Mouse (Mus musculus) heart, adult 18-20 months (tissue): ENCODE results near the gene Col4a5. TPM values are rescaled to one million over a fixed set of nuclear protein-coding genes. Genes with fewer than 3 reads are reported as not detected.

Source experiments
- DNase-seq, 2 experiments: peaks; one replicate each; pipeline ENCODE4 v3.0.0; 2021 to 2022; ENCODE audit warnings: mixed read lengths in 1 of 2
- long read RNA-seq, 2 experiments: library from polyadenylated mRNA; stranded (forward); transcript quantifications; one replicate each; pipeline ENCODE4 v2.0.0; 2021
- total RNA-seq, 2 experiments: library from RNA; stranded (reverse); gene quantifications; 2 replicates each; pipeline ENCODE4 v1.2.3; 2021

The Col4a5 gene
- total RNA-seq: 10 to 100 TPM; 18.8 to 19.7 TPM
- long read RNA-seq, experiment 1, partial matches to known transcripts: 0 of 2 reads
- long read RNA-seq, experiment 1, other reads (novel, unspliced or antisense): 2 of 2 reads
- long read RNA-seq, experiment 2, partial matches to known transcripts: 0 of 3 reads
- long read RNA-seq, experiment 2, other reads (novel, unspliced or antisense): 3 of 3 reads

DNA sequence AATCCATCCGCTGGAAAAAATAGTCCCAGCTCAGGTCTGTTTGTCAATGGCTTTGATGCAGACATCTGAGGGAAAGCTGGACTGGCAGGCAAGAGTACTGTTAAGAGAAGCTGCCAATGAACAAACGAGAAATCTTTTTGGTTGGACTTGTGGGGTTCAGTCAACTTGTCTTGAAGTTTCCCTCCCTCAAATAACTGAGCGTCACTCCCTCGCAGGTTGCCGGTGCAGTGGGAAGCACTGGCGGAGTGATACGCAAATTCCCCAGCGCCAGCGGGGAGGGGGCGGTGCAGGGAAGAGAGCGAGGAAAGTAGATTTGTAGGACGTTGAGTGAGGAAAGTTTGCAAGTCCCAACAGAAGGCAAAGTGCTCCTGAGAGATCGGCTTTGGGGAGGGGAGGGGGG, at the start of gene Col4a5:
Gene Col4a5 (plus strand): TSS at position 276 of the 400 bp plus-strand sequence.
- peak; percentile 72 for DNase-seq

DNA sequence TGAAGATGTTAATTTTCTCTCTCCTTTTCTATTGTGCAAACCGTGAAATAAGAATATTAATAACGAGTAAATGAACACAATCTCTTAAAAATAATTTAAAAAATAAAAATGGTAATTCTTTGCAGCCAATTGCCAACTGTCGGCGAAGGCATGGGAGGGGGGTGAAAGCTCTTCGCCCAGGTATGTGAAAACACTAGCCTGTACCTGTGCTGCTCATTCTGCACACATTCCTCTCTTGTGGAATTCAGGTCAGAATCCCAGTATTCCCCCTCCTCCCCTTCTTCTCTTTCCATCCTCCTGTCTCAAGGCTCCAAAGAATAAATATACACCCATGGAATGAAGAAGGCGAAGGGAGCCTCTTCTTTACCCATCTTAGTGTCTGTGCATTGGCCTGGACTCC, 38.4 kb upstream of the Col4a5 start:
- DNase-seq: no peak

DNA sequence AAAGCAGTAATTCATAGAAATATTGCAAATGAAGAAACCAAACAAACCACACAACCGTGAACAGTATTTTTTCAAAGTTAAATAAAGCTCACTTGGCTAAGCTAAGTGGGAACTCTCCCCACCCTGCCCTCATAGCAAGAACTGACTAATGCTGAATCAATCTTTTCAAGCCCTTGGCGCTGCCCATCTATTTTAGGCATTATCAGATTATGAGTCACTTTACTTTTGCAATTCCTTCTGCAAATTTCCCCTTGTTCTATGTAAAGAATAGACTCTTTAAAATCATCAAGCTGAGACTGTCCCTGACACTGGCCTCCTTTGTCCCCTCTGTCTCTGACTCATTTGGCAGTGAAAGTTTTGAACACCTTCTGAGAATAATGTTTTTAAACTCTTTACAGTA, 35.8 kb upstream of the Col4a5 start:
- peak in 1 of 2 experiments; percentile 1 for DNase-seq

GRCm38 (mm10) chrX:141447936-141448335, 27.2 kb upstream of the Col4a5 start:
- DNase-seq: no peak

DNA sequence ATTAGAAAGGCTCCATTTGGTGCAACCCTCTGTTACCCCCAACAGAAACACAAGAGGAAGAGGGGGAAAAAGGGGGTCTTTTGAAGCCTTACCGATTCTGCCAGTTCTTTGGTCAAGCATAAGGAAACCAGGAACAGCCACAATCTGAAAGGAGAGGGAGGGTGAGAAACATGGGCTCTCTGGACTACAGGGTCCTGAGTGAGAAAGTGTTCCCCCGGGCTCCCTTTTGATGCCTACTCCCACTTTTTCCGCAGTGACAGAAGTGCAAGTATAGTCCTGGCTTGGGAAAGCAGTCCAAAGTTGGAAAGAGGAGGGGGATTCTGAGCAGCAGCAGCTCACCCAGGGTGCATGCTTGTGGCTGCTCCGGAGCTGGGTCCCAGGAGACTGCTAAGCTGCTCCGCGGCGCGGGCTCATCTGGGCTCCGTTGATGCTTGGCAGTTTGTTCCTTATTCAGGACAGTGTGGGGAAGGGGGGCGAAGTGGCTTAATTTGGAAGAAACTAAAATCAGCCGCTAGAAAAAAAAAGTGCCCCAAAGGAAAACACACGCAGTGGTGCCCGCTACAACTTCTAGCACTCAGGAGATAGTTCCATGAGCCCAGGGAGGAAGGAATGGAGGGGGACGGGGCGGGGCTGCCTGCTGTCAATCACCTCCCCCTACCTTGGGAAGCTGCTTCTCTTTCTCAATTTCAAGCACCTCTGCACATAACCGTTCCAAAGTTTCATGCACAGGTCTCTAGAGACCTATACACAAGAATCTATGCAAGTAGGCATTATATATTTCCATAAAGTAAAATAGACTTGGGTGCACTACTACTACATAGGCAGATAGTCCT, 1.5 kb upstream of the Col4a5 start, which contains the start of gene Col4a6:
Gene Col4a6 (minus strand): TSS at position 607 of the 833 bp plus-strand sequence.
- DNase-seq: peak in 1 of 2 experiments; percentile 18

GRCm38 (mm10) chrX:141475566-141476327, 562 bp downstream of the Col4a5 start:
- DNase-seq: peak; percentile 6 to 30

- DNase-seq: no peak
Observed at GRCm38 (mm10) chrX:141494545-141494944, 19.4 kb downstream of the Col4a5 start.

DNA sequence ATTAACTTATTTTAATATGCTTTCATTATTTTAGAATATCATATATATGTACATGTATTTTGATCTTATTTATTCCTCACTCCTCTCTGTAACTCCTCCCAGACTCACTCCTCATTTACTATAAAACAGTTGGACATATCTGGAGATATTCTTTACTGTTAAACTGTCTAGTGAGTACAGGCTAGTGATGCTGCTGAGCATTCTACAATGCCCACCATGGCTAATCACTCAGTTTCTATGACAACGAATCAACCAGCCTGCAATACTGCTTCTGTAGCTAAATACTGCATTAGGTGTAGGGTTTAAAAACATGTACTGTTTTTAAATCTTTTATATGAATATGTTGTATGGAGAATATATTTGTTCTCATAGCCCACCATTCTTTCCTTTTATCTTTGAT, 27.9 kb downstream of the Col4a5 start:
- no peak for DNase-seq

GRCm38 (mm10) chrX:141533447-141533846, 58.3 kb downstream of the Col4a5 start:
- peak; percentile 25 to 32 for DNase-seq

DNA sequence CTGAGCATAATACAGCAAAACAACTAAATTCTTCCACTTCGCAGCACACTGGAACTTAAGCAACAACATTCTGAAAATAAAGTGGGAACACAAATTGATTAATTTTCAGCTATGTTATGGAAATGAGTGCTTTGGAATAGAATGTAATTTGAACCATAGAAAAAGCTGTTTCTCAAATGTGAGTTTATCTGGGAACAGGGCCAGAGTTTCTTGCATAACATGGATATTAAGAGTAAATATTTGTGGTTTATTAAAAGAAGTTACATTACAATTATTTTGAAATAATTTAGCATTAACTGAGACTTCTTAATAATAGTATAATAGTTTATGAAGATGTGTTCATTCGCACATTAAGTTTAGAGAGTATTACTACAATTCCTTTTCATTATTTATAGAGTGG, 72.3 kb downstream of the Col4a5 start:
- no peak for DNase-seq

DNA sequence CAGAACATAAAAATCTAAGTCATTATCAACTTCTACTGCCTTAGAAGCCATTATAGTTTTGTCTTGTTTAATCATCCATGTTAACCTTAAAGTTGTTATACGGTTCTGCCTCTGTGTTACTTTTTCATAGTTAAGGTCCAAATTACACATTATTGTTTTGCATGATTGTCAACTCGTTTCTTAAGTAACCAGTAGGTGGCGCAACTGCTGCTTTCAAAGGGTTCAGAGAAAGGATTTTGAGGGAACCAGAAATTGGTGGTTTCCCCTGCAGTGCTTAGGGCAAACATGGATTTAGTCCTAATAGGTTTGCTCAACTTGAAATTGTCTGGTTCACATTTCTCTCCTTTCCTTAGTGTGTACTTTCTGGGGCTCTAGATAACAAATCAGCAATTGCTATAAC, 115.1 kb downstream of the Col4a5 start:
- peak in 1 of 2 experiments; percentile 4 for DNase-seq

- DNase-seq: no peak
Observed at GRCm38 (mm10) chrX:141721725-141722124, 246.5 kb downstream of the Col4a5 start.

- no peak for DNase-seq
Observed at GRCm38 (mm10) chrX:141723936-141724335, 248.8 kb downstream of the Col4a5 start.

GRCm38 (mm10) chrX:141724391-141724891, 249.3 kb downstream of the Col4a5 start:
- no peak for DNase-seq

DNA sequence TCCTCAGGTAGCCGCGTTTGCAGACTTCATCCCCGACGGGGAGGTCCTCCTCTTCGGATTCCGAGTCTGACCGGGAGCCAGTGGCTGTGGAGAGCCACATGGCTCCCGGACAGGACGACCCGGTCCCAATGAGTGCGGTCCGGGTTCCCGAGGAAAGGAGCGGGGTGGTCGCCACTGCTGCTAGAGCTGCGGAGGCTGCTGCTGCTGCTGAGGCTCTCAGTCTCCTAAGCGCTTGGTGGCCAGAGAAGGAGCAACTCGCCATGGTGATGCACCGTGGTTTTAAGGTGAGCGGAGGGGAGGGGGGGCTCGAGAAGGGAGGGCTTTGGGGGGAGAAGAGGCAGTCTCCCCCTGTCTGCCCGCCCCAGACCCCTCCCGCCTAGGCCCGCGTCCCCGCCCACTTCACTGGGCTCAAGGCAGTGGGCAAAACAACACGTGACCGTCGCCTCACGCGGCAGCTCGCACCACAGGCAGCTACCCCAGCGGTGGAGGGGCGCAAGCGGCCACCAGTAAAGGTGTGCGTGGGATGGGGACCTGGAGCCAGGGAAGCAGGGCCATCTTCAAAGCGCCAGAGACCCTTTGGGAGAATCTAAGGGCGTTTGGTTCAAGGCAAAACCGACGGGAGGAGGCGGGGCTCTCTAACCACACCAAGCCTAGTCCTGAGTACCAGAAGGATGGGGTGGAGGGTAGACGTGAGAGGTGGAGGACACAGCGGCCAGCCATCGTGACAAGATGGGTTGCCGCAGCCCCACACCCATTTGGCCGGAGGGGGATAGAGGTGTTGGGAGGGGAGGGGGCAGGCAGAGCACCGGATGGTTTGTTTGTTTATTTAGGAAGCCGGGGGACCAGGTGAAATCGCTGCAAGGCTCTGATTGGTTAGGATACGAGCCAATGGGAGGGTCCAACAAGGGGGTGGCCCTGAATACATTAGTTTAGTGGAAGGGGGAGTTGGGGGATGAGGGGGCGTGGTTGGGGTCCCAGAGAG, 250.0 kb downstream of the Col4a5 start, which contains the start of gene Irs4:
Gene Irs4 (minus strand): TSS at position 327 of the 982 bp plus-strand sequence.
- no peak for DNase-seq

DNA sequence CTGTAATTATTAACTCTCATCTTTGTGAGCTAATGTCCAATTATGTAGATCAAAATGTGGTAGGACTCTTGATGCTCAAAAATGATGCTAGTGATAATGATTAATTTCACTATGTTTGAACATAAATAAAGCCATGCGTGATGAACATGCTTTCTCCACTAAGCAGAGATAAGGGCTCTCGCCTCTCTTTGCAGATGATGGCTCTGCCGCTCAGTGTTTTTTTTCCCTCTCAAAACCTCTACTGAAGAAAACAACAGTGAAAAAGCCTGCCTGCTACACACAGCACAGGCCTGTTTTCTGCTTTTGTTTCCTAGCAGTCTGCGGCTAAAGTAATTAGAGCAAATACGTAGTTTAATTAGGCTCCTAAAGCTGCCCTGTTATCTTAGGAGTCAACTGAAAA, 254.4 kb downstream of the Col4a5 start:
- no peak for DNase-seq

Other genes with a start within 250 kb of the Col4a5 start
- gene Col4a6, start 1.3 kb upstream of the Col4a5 start, total RNA-seq: 1 to 10 TPM; 1.9 to 2.4 TPM
- not detected for gene Irs4, start 249.9 kb downstream of the Col4a5 start, total RNA-seq